8 mouse cellular contexts compared by ENCODE assay signal in genomic region chr10:22731272-22732093, GRCm38 (mm10). TPM values are rescaled to one million over a fixed set of nuclear protein-coding genes. Genes with fewer than 3 reads are reported as not detected.
DNase-seq lines count a peak whose midpoint lies in the region; ATAC-seq and TF ChIP-seq lines count a peak whose summit lies in the region.

Gene Tbpl1, minus strand, starts transcription at chr10:22731938.

- DNase-seq in Patski (ENCODE audit: low read depth, low spot score): peak; percentile 60
- peak; percentile 95 to 97 for DNase-seq in cerebellum, postnatal 10 days
- peak; percentile 92 to 93 for DNase-seq in frontal cortex, postnatal 10 days (ENCODE audit: low spot score in 2 of 2)
- DNase-seq in layer of hippocampus, postnatal 14 days (ENCODE audit: low spot score in 2 of 2): peak; percentile 90 to 97
- DNase-seq in lung, postnatal 14 days: peak; percentile 96
- DNase-seq in retina, postnatal 1 day: peak; percentile 98
- DNase-seq in urinary bladder, adult 18-20 months (ENCODE audit: low spot score in 2 of 2): peak; percentile 87 to 93

- WGBS in hindbrain, embryonic 12.5 days: under 1% methylated on average over 76 of the region's 77 CpGs

- H3K9me3 ChIP-seq in hindbrain, embryonic 12.5 days (replicated peaks): no peaks in the 10 kb centered on the region

- H3K27ac ChIP-seq in hindbrain, embryonic 12.5 days: peak within 1 kb of the TSS; percentile 96

- H3K4me2 ChIP-seq in hindbrain, embryonic 12.5 days (replicated peaks): peak within 1 kb of the TSS; percentile 92

- CTCF ChIA-PET in Patski (lab: Charles Lee): interaction anchor here (0.7 to 3.5 kb wide), 3 partner anchors 10 to 27 kb away, joined by 3 to 17 read pairs (median 4); no protein-coding TSS in a partner anchor

- no peaks in the 10 kb centered on the region for H3K36me3 ChIP-seq in hindbrain, embryonic 12.5 days

- no peak for TF ChIP-seq CTCF in Patski (IDR thresholded peaks at IDR 0.05)

- H3K27me3 ChIP-seq in Patski: no peaks in the 10 kb centered on the region
- no peaks in the 10 kb centered on the region for H3K27me3 ChIP-seq in hindbrain, embryonic 12.5 days

- peaks cover 22% of the 10 kb centered on the region for H3K4me1 ChIP-seq in hindbrain, embryonic 12.5 days

- ATAC-seq in Patski: peak; percentile 98
- ATAC-seq in hindbrain, embryonic 12.5 days (ENCODE audit: low FRiP score): peak; percentile 98

- peak within 1 kb of the TSS; percentile 98 for H3K9ac ChIP-seq in hindbrain, embryonic 12.5 days

- POLR2A ChIA-PET in Patski (lab: Charles Lee): interaction anchor here (0.7 to 2.0 kb wide), 5 partner anchors 12 to 1672 kb away, joined by 3 to 9 read pairs (median 4); no protein-coding TSS in a partner anchor

- in situ Hi-C loops in Patski (cut with MboI; ENCODE audit: low pct_unique_long_range_greater_than_20kb): no loop called here

- peak within 1 kb of the TSS; percentile 99 for H3K4me3 ChIP-seq in hindbrain, embryonic 12.5 days

RNA-seq across cellular contexts. Expression of gene Tbpl1, which starts in this region (rescaled TPM):
- 38.3 TPM for polyA plus RNA-seq in Patski (2021)
- polyA plus RNA-seq in hindbrain, embryonic 12.5 days (2016; fragmentation: Nextera tagmentation; extraction: Ambion mirVana): 113 TPM in 2 replicates
- 10 to 100 TPM; 57.3 to 61.6 TPM for total RNA-seq in layer of hippocampus, postnatal 14 days (2021)

Comparison
In these comparisons a context has a peak if more than half of its experiments do, and no peak if none do; other contexts are left out.
1. Peak in every context shown above with its lines: DNase-seq, ATAC-seq, H3K4me3 ChIP-seq and H3K27ac ChIP-seq.